Mouse (Mus musculus) liver, embryonic 11.5 days (tissue): ENCODE data around the gene Agpat4. TPM values are rescaled to one million over a fixed set of nuclear protein-coding genes. Genes with fewer than 3 reads are reported as not detected.

ENCODE experiments used
- ATAC-seq: fragments of 200-750 bp; cut with Nextera tagmentation; replicated peaks from 2 replicates; pipeline ENCODE4 v1.8.0; 2017; ENCODE audit warnings: moderate number of reproducible peaks, mild to moderate bottlenecking, moderate TSS enrichment, moderate library complexity; ENCODE audit not compliant: low FRiP score
- DNase-seq: peaks from one replicate; pipeline ENCODE4 v3.0.0-alpha.2; 2017; ENCODE audit warnings: low spot score
- H3K27ac ChIP-seq: fragments of 300-500 bp; sonication (generic); 2 replicates; pipeline ENCODE4 v1.5.1; 2014; ENCODE audit warnings: mild to moderate bottlenecking, low read depth, low read length, control low read depth
- H3K27me3 ChIP-seq: fragments of 300-500 bp; sonication (generic); replicated peaks from 2 replicates; pipeline ENCODE4 v1.6.1; 2014; ENCODE audit warnings: low read length, mixed read lengths; ENCODE audit not compliant: control insufficient read depth, insufficient read depth
- H3K36me3 ChIP-seq: fragments of 300-500 bp; sonication (generic); 2 replicates; pipeline ENCODE4 v1.6.1; 2014; ENCODE audit warnings: mild to moderate bottlenecking, low read length, moderate library complexity, mixed read lengths; ENCODE audit not compliant: control insufficient read depth, insufficient read depth
- H3K4me1 ChIP-seq: fragments of 300-500 bp; sonication (generic); replicated peaks from 2 replicates; pipeline ENCODE4 v1.6.1; 2014; ENCODE audit warnings: low read length, mixed read lengths; ENCODE audit not compliant: control insufficient read depth, insufficient read depth
- H3K4me2 ChIP-seq: fragments of 300-500 bp; sonication (generic); 2 replicates; pipeline ENCODE4 v1.6.1; 2014; ENCODE audit warnings: mild to moderate bottlenecking, control low read depth, moderate library complexity
- H3K4me3 ChIP-seq: fragments of 300-500 bp; sonication (generic); 2 replicates; pipeline ENCODE4 v1.5.1; 2014; ENCODE audit warnings: low read depth, low read length, control low read depth
- H3K9ac ChIP-seq: fragments of 300-500 bp; sonication (generic); 2 replicates; pipeline ENCODE4 v1.6.1; 2014; ENCODE audit warnings: low read depth, low read length, control low read depth
- H3K9me3 ChIP-seq: fragments of 300-500 bp; sonication (generic); 2 replicates; pipeline ENCODE4 v1.6.1; 2016; ENCODE audit warnings: low read length, inconsistent platforms, mixed read lengths; ENCODE audit not compliant: control insufficient read depth
- whole genome bisulfite sequencing: fragments of 180-500 bp; shearing (Covaris S2); extraction: QIAGEN DNeasy Blood & Tissue Kit; methylation state at CpG from one replicate; pipeline ENCODE4 v1.1.7; 2014; 5-methylcytosine and 5-hydroxymethylcytosine counted together
- polyA plus RNA-seq: library from polyadenylated mRNA; unstranded; fragments of >200 nt; fragmentation: Nextera tagmentation; extraction: Ambion mirVana; gene quantifications from 2 replicates; pipeline ENCODE4 v1.2.1, GENCODE M21; 2014

Agpat4 gene
- polyA plus RNA-seq, 1 experiment from 2014 or later: 30.4 TPM

GRCm38 (mm10) chr17:12195604-12196003 lies 77.1 kb downstream of the Agpat4 start:
- H3K27me3 ChIP-seq: no peaks in the 10 kb centered on the region
- H3K4me3 ChIP-seq: no peak overlapping the region
- H3K4me2 ChIP-seq: peak overlapping the region; percentile 50
- peaks cover 27% of the 10 kb centered on the region for H3K4me1 ChIP-seq
- 48% methylated on average over 10 of the region's 10 CpGs for WGBS
- H3K36me3 ChIP-seq: peaks cover 2% of the 10 kb centered on the region; the same call in 1 of the 2 replicates
- no peaks in the 10 kb centered on the region for H3K9me3 ChIP-seq
- ATAC-seq (peak; percentile 69), DNase-seq (no peak)
- peak overlapping the region; percentile 59 for H3K9ac ChIP-seq
- peak overlapping the region; percentile 68 for H3K27ac ChIP-seq

- Histone ChIP-seq H3K4me3 (no peak overlapping the region), H3K9ac (no peak overlapping the region), H3K27ac (no peak overlapping the region), H3K27me3 (no peaks in the 10 kb centered on the region), H3K36me3 (0 out of 2 replicates have a peak, but pooled peaks cover 2% of the 10 kb centered on the region), H3K4me2 (no peak overlapping the region), H3K9me3 (no peaks in the 10 kb centered on the region), H3K4me1 (peaks cover 41% of the 10 kb centered on the region)
- DNase-seq: no peak
- no peak for ATAC-seq
- WGBS: 96% methylated on average over 4 of the region's 4 CpGs
Observed at GRCm38 (mm10) chr17:12199933-12200332, 81.4 kb downstream of the Agpat4 start.

- peak overlapping the region; percentile 3; the same call in 1 of the 2 replicates for H3K27ac ChIP-seq
- WGBS: 68% methylated on average over 1 of the region's 1 CpGs
- ATAC-seq (no peak), DNase-seq (no peak)
- H3K9me3 ChIP-seq: no peaks in the 10 kb centered on the region
- peaks cover 41% of the 10 kb centered on the region for H3K4me1 ChIP-seq
- H3K27me3 ChIP-seq: no peaks in the 10 kb centered on the region
- H3K4me2 ChIP-seq: no peak overlapping the region
- no peak overlapping the region for H3K4me3 ChIP-seq
- 0 out of 2 replicates have a peak, but pooled peaks cover 2% of the 10 kb centered on the region for H3K36me3 ChIP-seq
- H3K9ac ChIP-seq: no peak overlapping the region
Observed at GRCm38 (mm10) chr17:12201086-12201485, 82.6 kb downstream of the Agpat4 start.

GRCm38 (mm10) chr17:12203414-12203897 lies 85.0 kb downstream of the Agpat4 start:
- H3K9ac ChIP-seq: peak overlapping the region; percentile 38
- H3K27ac ChIP-seq: peak overlapping the region; percentile 100
- WGBS: 75% methylated on average over 15 of the region's 15 CpGs

GRCm38 (mm10) chr17:12204246-12204645 lies 85.7 kb downstream of the Agpat4 start:
- 52% methylated on average over 3 of the region's 3 CpGs for WGBS
- Histone ChIP-seq H3K9me3 (no peaks in the 10 kb centered on the region), H3K4me2 (peak overlapping the region; percentile 46), H3K27ac (peak overlapping the region; percentile 100), H3K9ac (peak overlapping the region; percentile 67), H3K4me3 (no peak overlapping the region), H3K4me1 (peaks cover 67% of the 10 kb centered on the region), H3K36me3 (0 out of 2 replicates have a peak, but pooled peaks cover 2% of the 10 kb centered on the region), H3K27me3 (no peaks in the 10 kb centered on the region)
- ATAC-seq: no peak
- DNase-seq: no peak

More at GRCm38 (mm10) chr17:12203414-12203897, 85.0 kb downstream of the Agpat4 start:
- Histone ChIP-seq H3K36me3 (0 out of 2 replicates have a peak, but pooled peaks cover 2% of the 10 kb centered on the region), H3K27me3 (no peaks in the 10 kb centered on the region), H3K4me3 (no peak overlapping the region), H3K4me2 (no peak overlapping the region), H3K4me1 (peaks cover 60% of the 10 kb centered on the region), H3K9me3 (no peaks in the 10 kb centered on the region)
- ATAC-seq: no peak
- DNase-seq: no peak

- Histone ChIP-seq H3K4me2 (peak overlapping the region; percentile 46), H3K9ac (peak overlapping the region; percentile 67), H3K27me3 (no peaks in the 10 kb centered on the region), H3K4me3 (no peak overlapping the region), H3K36me3 (0 out of 2 replicates have a peak, but pooled peaks cover 2% of the 10 kb centered on the region), H3K4me1 (peaks cover 68% of the 10 kb centered on the region), H3K27ac (peak overlapping the region; percentile 100), H3K9me3 (no peaks in the 10 kb centered on the region)
- ATAC-seq (no peak), DNase-seq (no peak)
- 59% methylated on average over 3 of the region's 3 CpGs for WGBS
Observed at GRCm38 (mm10) chr17:12204689-12205014, 86.1 kb downstream of the Agpat4 start.

GRCm38 (mm10) chr17:12205015-12205693 lies 86.7 kb downstream of the Agpat4 start:
- Histone ChIP-seq H3K9me3 (no peaks in the 10 kb centered on the region), H3K36me3 (no peaks in the 10 kb centered on the region), H3K9ac (peak overlapping the region; percentile 67), H3K27ac (peak overlapping the region; percentile 100), H3K27me3 (no peaks in the 10 kb centered on the region), H3K4me3 (no peak overlapping the region), H3K4me2 (peak overlapping the region; percentile 60), H3K4me1 (peaks cover 68% of the 10 kb centered on the region)
- WGBS: 20% methylated on average over 10 of the region's 10 CpGs
- ATAC-seq (peak; percentile 85), DNase-seq (peak; percentile 69)

GRCm38 (mm10) chr17:12205694-12206075 lies 87.2 kb downstream of the Agpat4 start:
- DNase-seq: peak; percentile 65

GRCm38 (mm10) chr17:12206248-12206647 lies 87.7 kb downstream of the Agpat4 start:
- peak overlapping the region; percentile 100 for H3K27ac ChIP-seq
- WGBS: 28% methylated on average over 3 of the region's 3 CpGs
- H3K4me2 ChIP-seq: peak overlapping the region; percentile 60
- no peak for DNase-seq
- ATAC-seq: peak; percentile 18
- peaks cover 2% of the 10 kb centered on the region; the same call in 1 of the 2 replicates for H3K36me3 ChIP-seq
- H3K27me3 ChIP-seq: no peaks in the 10 kb centered on the region
- H3K9ac ChIP-seq: peak overlapping the region; percentile 75
- H3K4me3 ChIP-seq: no peak overlapping the region
- no peaks in the 10 kb centered on the region for H3K9me3 ChIP-seq
- H3K4me1 ChIP-seq: peaks cover 61% of the 10 kb centered on the region

More at GRCm38 (mm10) chr17:12205694-12206075, 87.2 kb downstream of the Agpat4 start:
- H3K4me3 ChIP-seq: no peak overlapping the region
- H3K4me2 ChIP-seq: peak overlapping the region; percentile 60
- no peaks in the 10 kb centered on the region for H3K36me3 ChIP-seq
- ATAC-seq: no peak
- peaks cover 67% of the 10 kb centered on the region for H3K4me1 ChIP-seq
- no peaks in the 10 kb centered on the region for H3K27me3 ChIP-seq
- WGBS: 13% methylated on average over 4 of the region's 4 CpGs
- H3K27ac ChIP-seq: peak overlapping the region; percentile 100
- H3K9ac ChIP-seq: peak overlapping the region; percentile 75
- no peaks in the 10 kb centered on the region for H3K9me3 ChIP-seq
